Mouse (Mus musculus) spleen, adult 2 months (tissue): ENCODE data around the gene Ccnd1. TPM values are rescaled to one million over a fixed set of nuclear protein-coding genes. Genes with fewer than 3 reads are reported as not detected.
"Not testable (repeated sequence)": the region's sequence is repeated elsewhere in the genome, so short reads cannot be mapped to it uniquely, and the experiment has no call there.

ENCODE experiments used
- DNase-seq, 2 experiments: peaks; one replicate each; pipeline versions ENCODE4 v3.0.0 to v3.0.0-alpha.2; 2012 to 2021; ENCODE audit warnings: low spot score in 2 of 2, low read depth in 1 of 2
- H3K27ac ChIP-seq: fragments of 200-500 bp; 2 replicates; pipeline ENCODE4 v1.5.1; 2012; ENCODE audit warnings: low read length, inconsistent platforms; ENCODE audit not compliant: insufficient read depth
- H3K27me3 ChIP-seq: fragments of 200-500 bp; 2 replicates; pipeline ENCODE4 v1.6.1; 2012; ENCODE audit warnings: mild to moderate bottlenecking, moderate library complexity, low read length, inconsistent platforms; ENCODE audit not compliant: control insufficient read depth, insufficient read depth
- H3K36me3 ChIP-seq: fragments of 200-500 bp; 2 replicates; pipeline ENCODE4 v1.6.1; 2012; ENCODE audit warnings: mild to moderate bottlenecking, low read length, inconsistent platforms; ENCODE audit not compliant: control insufficient read depth, insufficient read depth
- H3K4me1 ChIP-seq: fragments of 200-500 bp; 2 replicates; pipeline ENCODE4 v1.6.1; 2011; ENCODE audit warnings: inconsistent platforms; ENCODE audit not compliant: control insufficient read depth, insufficient read depth, insufficient read length
- H3K4me3 ChIP-seq: fragments of 200-500 bp; 2 replicates; pipeline ENCODE4 v1.5.1; 2011; ENCODE audit warnings: mild to moderate bottlenecking, inconsistent platforms; ENCODE audit not compliant: insufficient read depth, insufficient read length; ENCODE audit errors: extremely low read depth
- CTCF ChIP-seq: fragments of 200-500 bp; IDR thresholded peaks from 2 replicates; pipeline ENCODE4 v1.5.1; 2011; ENCODE audit warnings: mild to moderate bottlenecking, inconsistent platforms; ENCODE audit not compliant: insufficient read depth, insufficient read length, insufficient replicate concordance; ENCODE audit errors: extremely low read depth
- POLR2A ChIP-seq: fragments of 200-500 bp; IDR thresholded peaks from 2 replicates; pipeline ENCODE4 v1.6.1; 2011; ENCODE audit warnings: low read depth, low read length, inconsistent platforms
- WGBS: fragments of 180-500 bp; shearing (Covaris S2); methylation state at CpG from one replicate; pipeline ENCODE4 v1.1.7; 2018; 5-methylcytosine and 5-hydroxymethylcytosine counted together
- polyA plus RNA-seq: library from polyadenylated mRNA; depleted of rRNA; stranded (reverse); fragments of >200 nt; gene quantifications from 2 replicates; pipeline ENCODE4 v1.2.3, GENCODE M21; 2012

The Ccnd1 gene
- polyA plus RNA-seq, 1 experiment, result 34.9 TPM

GRCm38 (mm10) chr7:144912897-144913296 is 26.8 kb downstream of the Ccnd1 start:
- WGBS, result 89% methylated on average over 4 of the region's 4 CpGs
- Histone ChIP-seq H3K4me1 (peaks cover 8% of the 10 kb centered on the region; the same call in 1 of the 2 replicates), H3K36me3 (peaks cover 4% of the 10 kb centered on the region), H3K27ac (no peak overlapping the region), H3K4me3 (no peak overlapping the region), H3K27me3 (no peaks in the 10 kb centered on the region)
- no peak for TF ChIP-seq CTCF
- TF ChIP-seq POLR2A, result no peak
- no peak for DNase-seq

- 78% methylated on average over 1 of the region's 1 CpGs for WGBS
Observed at GRCm38 (mm10) chr7:144911121-144911520, 28.6 kb downstream of the Ccnd1 start.

GRCm38 (mm10) chr7:144908705-144909104 is 31.0 kb downstream of the Ccnd1 start:
- WGBS, result 75% methylated on average over 7 of the region's 7 CpGs
- DNase-seq, result no peak
- H3K4me1 ChIP-seq, result no peaks in the 10 kb centered on the region
- H3K4me3 ChIP-seq, result no peak overlapping the region
- H3K27me3 ChIP-seq, result no peaks in the 10 kb centered on the region
- no peak for TF ChIP-seq CTCF
- no peak for TF ChIP-seq POLR2A
- no peak overlapping the region for H3K27ac ChIP-seq
- H3K36me3 ChIP-seq, result no peaks in the 10 kb centered on the region

More at GRCm38 (mm10) chr7:144911121-144911520, 28.6 kb downstream of the Ccnd1 start:
- no peak overlapping the region for H3K27ac ChIP-seq
- TF ChIP-seq CTCF, result no peak
- no peak for TF ChIP-seq POLR2A
- H3K4me3 ChIP-seq, result no peak overlapping the region
- H3K27me3 ChIP-seq, result no peaks in the 10 kb centered on the region
- H3K36me3 ChIP-seq, result no peaks in the 10 kb centered on the region
- DNase-seq, result no peak
- peaks cover 6% of the 10 kb centered on the region; the same call in 1 of the 2 replicates for H3K4me1 ChIP-seq

- no peak for DNase-seq
- TF ChIP-seq CTCF (no peak), POLR2A (no peak)
- no peak overlapping the region for H3K27ac ChIP-seq
- WGBS, result 14% methylated on average over 8 of the region's 8 CpGs
- no peaks in the 10 kb centered on the region for H3K4me1 ChIP-seq
- no peaks in the 10 kb centered on the region for H3K36me3 ChIP-seq
- H3K4me3 ChIP-seq, result no peak overlapping the region
- H3K27me3 ChIP-seq, result no peaks in the 10 kb centered on the region
Observed at GRCm38 (mm10) chr7:144907793-144908192, 31.9 kb downstream of the Ccnd1 start.

GRCm38 (mm10) chr7:144906708-144907397 is 32.9 kb downstream of the Ccnd1 start:
- H3K36me3 ChIP-seq, result no peaks in the 10 kb centered on the region
- TF ChIP-seq POLR2A (no peak), CTCF (peak; percentile 88)
- no peak overlapping the region for H3K4me3 ChIP-seq
- no peaks in the 10 kb centered on the region for H3K27me3 ChIP-seq
- H3K27ac ChIP-seq, result no peak overlapping the region
- WGBS, result 15% methylated on average over 28 of the region's 28 CpGs
- peak in 1 of 2 experiments; percentile 45 for DNase-seq
- H3K4me1 ChIP-seq, result no peaks in the 10 kb centered on the region

- not testable (repeated sequence) for H3K27ac ChIP-seq, H3K27me3 ChIP-seq, DNase-seq, H3K4me3 ChIP-seq, H3K36me3 ChIP-seq, H3K4me1 ChIP-seq
- 89% methylated on average over 3 of the region's 3 CpGs for WGBS
Observed at GRCm38 (mm10) chr7:144905514-144905913, 34.2 kb downstream of the Ccnd1 start.

- no peaks in the 10 kb centered on the region for H3K36me3 ChIP-seq
- no peak for DNase-seq
- peaks cover 9% of the 10 kb centered on the region for H3K27me3 ChIP-seq
- TF ChIP-seq CTCF, result no peak
- TF ChIP-seq POLR2A, result no peak
- peaks cover 2% of the 10 kb centered on the region for H3K4me1 ChIP-seq
- no peak overlapping the region for H3K27ac ChIP-seq
- no peak overlapping the region for H3K4me3 ChIP-seq
- WGBS, result 92% methylated on average over 6 of the region's 6 CpGs
Observed at GRCm38 (mm10) chr7:144898506-144898905, 41.2 kb downstream of the Ccnd1 start.
